Mouse (Mus musculus): ENCODE data around the gene Egfr. TPM values are rescaled to one million over a fixed set of nuclear protein-coding genes. Genes with fewer than 3 reads are reported as not detected.

The Egfr gene
- polyA plus RNA-seq, 1 experiment from 2014 or later: 2.6 TPM

- Histone ChIP-seq H3K27me3 (replicated peaks) (no peaks in the 10 kb centered on the region), H3K4me1 (replicated peaks) (no peaks in the 10 kb centered on the region), H3K9me3 (replicated peaks) (no peaks in the 10 kb centered on the region; the same call in 1 of the 2 replicates), H3K36me3 (0 out of 2 replicates have a peak, but pooled peaks cover 4% of the 10 kb centered on the region), H3K9ac (no peak overlapping the region), H3K27ac (ENCODE audit: poor library complexity, severe bottlenecking) (no peak overlapping the region), H3K4me3 (no peak overlapping the region), H3K4me2 (no peak overlapping the region)
- ATAC-seq (ENCODE audit: insufficient number of reproducible peaks, low FRiP score): no peak
- 80% methylated on average over 4 of the region's 4 CpGs for WGBS
Observed at GRCm38 (mm10) chr11:16941103-16941793, 189.2 kb downstream of the Egfr start.

GRCm38 (mm10) chr11:16941973-16942452 lies 190.0 kb downstream of the Egfr start:
- Histone ChIP-seq H3K27me3 (replicated peaks) (no peaks in the 10 kb centered on the region), H3K9me3 (replicated peaks) (no peaks in the 10 kb centered on the region), H3K4me3 (no peak overlapping the region), H3K36me3 (0 out of 2 replicates have a peak, but pooled peaks cover 4% of the 10 kb centered on the region), H3K4me2 (no peak overlapping the region), H3K9ac (no peak overlapping the region), H3K27ac (ENCODE audit: poor library complexity, severe bottlenecking) (no peak overlapping the region), H3K4me1 (replicated peaks) (no peaks in the 10 kb centered on the region)
- 71% methylated on average over 4 of the region's 4 CpGs for WGBS
- no peak for ATAC-seq (ENCODE audit: insufficient number of reproducible peaks, low FRiP score)

- Histone ChIP-seq H3K27ac (ENCODE audit: poor library complexity, severe bottlenecking) (no peak overlapping the region), H3K9ac (no peak overlapping the region), H3K27me3 (replicated peaks) (no peaks in the 10 kb centered on the region), H3K4me1 (replicated peaks) (no peaks in the 10 kb centered on the region), H3K9me3 (replicated peaks) (no peaks in the 10 kb centered on the region), H3K36me3 (0 out of 2 replicates have a peak, but pooled peaks cover 4% of the 10 kb centered on the region), H3K4me3 (no peak overlapping the region), H3K4me2 (no peak overlapping the region)
- WGBS: 81% methylated on average over 4 of the region's 4 CpGs
- ATAC-seq (ENCODE audit: insufficient number of reproducible peaks, low FRiP score): no peak
Observed at GRCm38 (mm10) chr11:16943016-16943415, 191.0 kb downstream of the Egfr start.

- Histone ChIP-seq H3K27ac (ENCODE audit: poor library complexity, severe bottlenecking) (no peak overlapping the region), H3K4me3 (no peak overlapping the region), H3K9ac (no peak overlapping the region), H3K4me2 (peak overlapping the region; percentile 38; the same call in 1 of the 2 replicates), H3K27me3 (replicated peaks) (no peaks in the 10 kb centered on the region), H3K9me3 (replicated peaks) (no peaks in the 10 kb centered on the region), H3K4me1 (replicated peaks) (peaks cover 13% of the 10 kb centered on the region), H3K36me3 (no peaks in the 10 kb centered on the region)
- WGBS: 14% methylated on average over 1 of the region's 1 CpGs
- ATAC-seq (ENCODE audit: insufficient number of reproducible peaks, low FRiP score): no peak
Observed at GRCm38 (mm10) chr11:16948756-16949155, 196.8 kb downstream of the Egfr start.

- H3K27me3 ChIP-seq (replicated peaks): no peaks in the 10 kb centered on the region
- H3K36me3 ChIP-seq: no peaks in the 10 kb centered on the region
- 38% methylated on average over 13 of the region's 13 CpGs for WGBS
- H3K27ac ChIP-seq (ENCODE audit: poor library complexity, severe bottlenecking): no peak overlapping the region
- no peaks in the 10 kb centered on the region for H3K9me3 ChIP-seq (replicated peaks)
- peak overlapping the region; percentile 74 for H3K4me3 ChIP-seq
- H3K4me2 ChIP-seq: peak overlapping the region; percentile 96
- H3K9ac ChIP-seq: peak overlapping the region; percentile 52
- peaks cover 13% of the 10 kb centered on the region for H3K4me1 ChIP-seq (replicated peaks)
- no peak for ATAC-seq (ENCODE audit: insufficient number of reproducible peaks, low FRiP score)
Observed at GRCm38 (mm10) chr11:16950226-16950975, 198.4 kb downstream of the Egfr start.

- peak within 1 kb of the TSS; percentile 86 for H3K9ac ChIP-seq
- no peaks in the 10 kb centered on the region for H3K27me3 ChIP-seq (replicated peaks)
- peak within 1 kb of the TSS; percentile 96 for H3K4me2 ChIP-seq
- no peaks in the 10 kb centered on the region for H3K9me3 ChIP-seq (replicated peaks)
- peak; percentile 100 for ATAC-seq (ENCODE audit: insufficient number of reproducible peaks, low FRiP score)
- peak within 1 kb of the TSS; percentile 74 for H3K4me3 ChIP-seq
- WGBS: under 1% methylated on average over 38 of the region's 38 CpGs
- H3K27ac ChIP-seq (ENCODE audit: poor library complexity, severe bottlenecking): peak within 1 kb of the TSS; percentile 54
- H3K4me1 ChIP-seq (replicated peaks): peaks cover 13% of the 10 kb centered on the region
- H3K36me3 ChIP-seq: no peaks in the 10 kb centered on the region
Observed at GRCm38 (mm10) chr11:16950976-16951760, 199.2 kb downstream of the Egfr start, which contains the start of gene Fbxo48. Gene Fbxo48 (plus strand): TSS chr11:16951375.

- 7% methylated on average over 9 of the region's 9 CpGs for WGBS
- Histone ChIP-seq H3K4me3 (peak overlapping the region; percentile 74), H3K4me2 (peak overlapping the region; percentile 96), H3K36me3 (peaks cover 4% of the 10 kb centered on the region; the same call in 1 of the 2 replicates), H3K27me3 (replicated peaks) (no peaks in the 10 kb centered on the region), H3K9ac (peak overlapping the region; percentile 86), H3K9me3 (replicated peaks) (no peaks in the 10 kb centered on the region), H3K27ac (ENCODE audit: poor library complexity, severe bottlenecking) (peak overlapping the region; percentile 54), H3K4me1 (replicated peaks) (peaks cover 13% of the 10 kb centered on the region)
- ATAC-seq (ENCODE audit: insufficient number of reproducible peaks, low FRiP score): no peak; the same call in 1 of the 2 replicates
Observed at GRCm38 (mm10) chr11:16951761-16952010, 199.7 kb downstream of the Egfr start.

- Histone ChIP-seq H3K27ac (ENCODE audit: poor library complexity, severe bottlenecking) (no peak overlapping the region), H3K4me3 (no peak overlapping the region), H3K4me1 (replicated peaks) (peaks cover 7% of the 10 kb centered on the region), H3K27me3 (replicated peaks) (no peaks in the 10 kb centered on the region), H3K4me2 (no peak overlapping the region), H3K9me3 (replicated peaks) (no peaks in the 10 kb centered on the region), H3K9ac (no peak overlapping the region), H3K36me3 (peaks cover 5% of the 10 kb centered on the region; the same call in 1 of the 2 replicates)
- WGBS: 76% methylated on average over 6 of the region's 6 CpGs
- no peak for ATAC-seq (ENCODE audit: insufficient number of reproducible peaks, low FRiP score)
Observed at GRCm38 (mm10) chr11:16956115-16956862, 204.3 kb downstream of the Egfr start.

- no peaks in the 10 kb centered on the region for H3K27me3 ChIP-seq (replicated peaks)
- H3K36me3 ChIP-seq: peaks cover 5% of the 10 kb centered on the region; the same call in 1 of the 2 replicates
- H3K4me1 ChIP-seq (replicated peaks): peaks cover 1% of the 10 kb centered on the region; the same call in 1 of the 2 replicates
- no peak overlapping the region for H3K27ac ChIP-seq (ENCODE audit: poor library complexity, severe bottlenecking)
- ATAC-seq (ENCODE audit: insufficient number of reproducible peaks, low FRiP score): no peak
- peaks cover 3% of the 10 kb centered on the region; the same call in 1 of the 2 replicates for H3K9me3 ChIP-seq (replicated peaks)
- 89% methylated on average over 6 of the region's 6 CpGs for WGBS
- H3K4me2 ChIP-seq: no peak overlapping the region
- H3K4me3 ChIP-seq: no peak overlapping the region
- no peak overlapping the region for H3K9ac ChIP-seq
Observed at GRCm38 (mm10) chr11:16957030-16957429, 205.0 kb downstream of the Egfr start.

- 61% methylated on average over 1 of the region's 1 CpGs for WGBS
- H3K4me1 ChIP-seq (replicated peaks): no peaks in the 10 kb centered on the region
- peaks cover 5% of the 10 kb centered on the region; the same call in 1 of the 2 replicates for H3K36me3 ChIP-seq
- no peak overlapping the region for H3K9ac ChIP-seq
- peaks cover 3% of the 10 kb centered on the region; the same call in 1 of the 2 replicates for H3K9me3 ChIP-seq (replicated peaks)
- H3K4me2 ChIP-seq: no peak overlapping the region
- no peak for ATAC-seq (ENCODE audit: insufficient number of reproducible peaks, low FRiP score)
- H3K4me3 ChIP-seq: no peak overlapping the region
- H3K27ac ChIP-seq (ENCODE audit: poor library complexity, severe bottlenecking): no peak overlapping the region
- no peaks in the 10 kb centered on the region for H3K27me3 ChIP-seq (replicated peaks)
Observed at GRCm38 (mm10) chr11:16958520-16958919, 206.5 kb downstream of the Egfr start.

Data from heart, embryonic 12.5 days (tissue).